Mouse (Mus musculus) urinary bladder, adult 2 months (tissue): ENCODE data around the gene Ms4a13. TPM values are rescaled to one million over a fixed set of nuclear protein-coding genes. Genes with fewer than 3 reads are reported as not detected.
"Not testable (repeated sequence)": the region's sequence is repeated elsewhere in the genome, so short reads cannot be mapped to it uniquely, and the experiment has no call there.

Source experiments
- DNase-seq: peaks from one replicate; pipeline ENCODE4 v3.0.0; 2022; ENCODE audit warnings: low spot score
- polyA plus RNA-seq: library from polyadenylated mRNA; depleted of rRNA; stranded (reverse); fragments of >200 nt; gene quantifications from 2 replicates; pipeline ENCODE4 v1.2.3, GENCODE M21; 2012; rRNA removed

Ms4a13 gene
- polyA plus RNA-seq: not detected in 2 replicates

GRCm38 (mm10) chr19:11196546-11196945, at the start of gene Ms4a13:
Ms4a13 (minus strand) TSS chr19:11196737.
- no peak for DNase-seq

DNA sequence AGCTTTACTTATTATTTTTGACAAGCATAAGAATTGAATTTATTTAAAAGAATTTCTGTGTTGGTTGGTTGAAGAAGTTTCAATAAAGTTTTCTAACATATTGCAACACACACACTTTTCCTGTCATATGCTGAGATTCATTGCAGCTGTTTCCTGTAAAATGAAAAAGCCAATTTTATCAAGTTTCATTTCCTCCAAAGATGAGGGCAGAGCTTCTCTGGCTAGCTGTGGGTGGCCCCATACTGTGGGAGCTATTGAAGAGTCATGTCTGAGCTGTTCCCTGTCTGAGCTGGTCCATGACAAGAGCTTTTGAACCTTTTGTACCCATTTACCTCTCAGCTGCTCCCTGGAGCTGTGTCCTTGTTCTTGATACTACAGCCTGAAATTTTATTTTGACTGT, 47.7 kb upstream of the Ms4a13 start:
- DNase-seq: no peak

GRCm38 (mm10) chr19:11242560-11242959, 46.0 kb upstream of the Ms4a13 start:
- DNase-seq: no peak

DNA sequence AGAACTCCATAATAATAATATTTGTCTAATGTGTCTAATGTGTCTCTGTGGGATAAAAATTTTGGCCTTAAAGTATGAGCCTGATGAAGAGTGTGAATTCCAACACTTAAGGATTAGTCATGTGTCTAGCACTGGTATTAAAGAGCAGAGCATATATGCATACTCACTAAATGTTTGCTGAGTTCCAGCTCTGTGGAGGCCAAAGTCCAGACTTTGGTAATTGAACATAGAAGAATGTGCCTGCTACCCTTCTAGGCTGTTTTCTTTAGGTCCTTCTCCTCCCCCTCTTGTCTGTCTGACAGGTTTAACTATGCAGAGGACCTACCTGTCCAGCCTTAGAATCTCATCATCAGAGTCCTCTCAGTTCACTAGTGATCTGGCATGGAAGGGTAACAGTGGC, 39.3 kb upstream of the Ms4a13 start:
- no peak for DNase-seq

- DNase-seq: no peak
Observed at GRCm38 (mm10) chr19:11234921-11235735, 38.6 kb upstream of the Ms4a13 start.

- DNase-seq: no peak
Observed at GRCm38 (mm10) chr19:11234244-11234643, 37.7 kb upstream of the Ms4a13 start.

- DNase-seq: no peak
Observed at GRCm38 (mm10) chr19:11232348-11232747, 35.8 kb upstream of the Ms4a13 start, which contains the start of gene Ms4a12. Ms4a12 (minus strand) TSS chr19:11232448.

DNA sequence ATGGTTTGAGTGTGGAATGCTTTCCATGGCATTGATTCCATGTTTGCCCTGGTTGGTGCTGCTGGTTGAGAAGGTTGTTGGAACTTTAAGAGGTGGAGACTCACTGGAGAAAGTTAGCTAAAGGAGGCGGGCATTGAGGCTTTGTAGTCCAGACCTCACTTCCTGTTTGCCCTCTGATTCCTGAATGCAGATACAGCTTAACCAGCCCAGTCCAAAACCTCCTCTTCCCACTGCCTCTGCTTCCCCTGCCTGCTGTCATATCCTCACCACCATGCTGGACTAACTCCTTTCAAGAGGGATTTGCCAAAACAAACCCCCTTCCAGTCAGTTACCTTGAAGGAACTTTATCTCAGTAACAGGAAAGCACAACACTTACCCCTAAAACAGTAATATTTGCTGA, 4.0 kb downstream of the Ms4a13 start:
- DNase-seq: no peak

DNA sequence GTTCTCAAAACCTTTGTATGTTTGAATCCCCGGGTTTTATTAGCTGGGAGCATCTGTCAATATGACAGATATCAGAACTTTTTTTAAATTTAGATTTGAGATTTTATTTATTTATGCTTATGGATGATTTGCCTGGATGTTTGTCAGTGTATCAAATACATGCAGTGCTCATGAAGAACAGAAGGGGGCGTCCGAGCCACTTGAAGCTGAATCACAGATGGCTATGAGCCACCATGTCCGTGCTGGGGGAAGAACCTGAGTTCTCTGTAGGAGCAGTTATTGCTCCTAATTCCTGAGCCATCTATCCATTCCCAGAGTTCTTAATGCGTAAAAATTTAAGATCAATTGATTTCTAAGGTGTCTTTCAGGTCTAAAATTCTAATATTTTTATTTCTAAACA, 12.4 kb downstream of the Ms4a13 start:
- no peak for DNase-seq

DNA sequence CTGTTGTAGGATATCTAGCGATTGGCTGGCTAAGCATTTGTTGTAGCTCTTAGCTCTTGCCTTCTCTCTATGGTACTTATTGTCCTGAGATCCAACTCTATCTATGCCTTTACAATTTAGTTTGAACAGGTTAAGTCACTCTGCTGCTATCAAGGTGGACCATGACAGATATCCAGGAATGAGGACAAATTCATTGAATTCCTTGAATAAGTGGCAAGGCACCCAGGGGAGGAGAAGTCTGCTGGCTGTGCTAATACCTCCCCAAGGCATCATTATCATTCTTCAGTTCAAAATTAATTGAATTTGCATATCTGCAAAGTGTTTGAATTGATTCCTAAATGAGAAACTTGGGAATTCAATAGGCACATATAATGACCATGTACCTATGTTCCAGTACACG, 19.1 kb downstream of the Ms4a13 start:
- no peak for DNase-seq

- DNase-seq: no peak
Observed at GRCm38 (mm10) chr19:11165172-11165571, 31.4 kb downstream of the Ms4a13 start, which contains the start of gene 1700025F22Rik. 1700025F22Rik (minus strand) TSS chr19:11165320.

DNA sequence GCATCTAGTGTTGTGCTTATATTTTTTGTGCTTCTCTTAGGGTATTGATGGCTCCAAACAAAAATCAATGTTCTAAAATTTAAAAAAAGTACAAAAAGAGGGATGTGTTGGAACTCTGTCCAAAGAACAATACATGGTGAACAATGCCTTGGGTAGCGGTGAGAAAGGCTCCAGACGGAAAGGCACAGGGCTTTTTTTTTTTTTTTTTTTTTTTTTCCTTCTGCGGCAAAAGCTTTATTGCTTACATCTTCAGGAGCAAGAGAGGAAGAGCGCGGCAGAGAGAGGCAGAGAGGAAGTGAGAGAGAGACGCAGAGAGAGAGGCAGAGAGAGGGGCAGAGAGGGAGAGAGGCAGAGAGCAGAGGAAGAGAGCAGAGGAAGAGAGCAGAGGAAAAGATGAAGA, 38.6 kb downstream of the Ms4a13 start:
- DNase-seq: not testable (repeated sequence)

- DNase-seq: no peak
Observed at GRCm38 (mm10) chr19:11135336-11135735, 61.2 kb downstream of the Ms4a13 start.

DNA sequence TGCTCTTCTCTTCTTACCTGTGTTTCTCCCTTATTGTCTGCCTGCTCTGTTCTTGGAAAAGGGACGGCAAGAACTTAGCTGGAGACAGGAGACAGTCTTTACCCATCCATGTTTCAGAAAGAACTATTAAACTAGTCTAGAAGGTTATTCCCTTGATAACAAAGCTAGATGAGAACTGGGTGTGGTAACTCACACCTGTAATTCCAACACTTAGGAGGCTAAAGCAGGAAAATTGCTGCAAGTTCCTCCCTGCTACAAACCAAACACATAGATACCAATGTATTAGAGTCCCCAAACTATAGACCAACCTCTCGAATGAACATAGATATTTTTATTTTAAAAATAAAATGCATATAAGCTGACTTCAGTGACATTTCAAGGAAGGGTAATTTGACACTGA, 61.7 kb downstream of the Ms4a13 start:
- no peak for DNase-seq

DNA sequence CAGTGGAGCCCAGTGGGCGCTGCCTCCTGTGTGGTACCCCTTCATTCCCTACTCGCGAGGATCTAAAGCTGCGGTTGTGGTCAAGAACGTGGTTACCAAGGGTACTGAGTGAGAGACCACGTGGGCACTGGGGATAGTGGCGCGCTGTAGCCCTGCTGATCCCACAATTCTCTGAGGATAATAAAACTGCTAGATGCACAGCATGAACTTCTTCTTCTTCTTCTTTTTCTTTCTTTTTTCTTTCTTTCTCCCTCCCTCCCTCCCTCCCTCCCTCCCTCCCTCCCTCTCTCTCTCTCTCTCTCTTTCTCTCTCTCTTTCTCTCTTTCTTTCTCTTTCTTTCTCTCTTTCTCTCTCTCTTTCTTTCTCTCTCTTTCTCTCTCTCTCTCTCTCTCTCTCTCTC, 65.8 kb downstream of the Ms4a13 start, which contains the start of gene 1700017D01Rik:
TSS of gene 1700017D01Rik (minus strand) at position 101 of the 400 bp plus-strand sequence.
- not testable (repeated sequence) for DNase-seq

- no peak for DNase-seq
Observed at GRCm38 (mm10) chr19:11129702-11130101, 66.8 kb downstream of the Ms4a13 start.

DNA sequence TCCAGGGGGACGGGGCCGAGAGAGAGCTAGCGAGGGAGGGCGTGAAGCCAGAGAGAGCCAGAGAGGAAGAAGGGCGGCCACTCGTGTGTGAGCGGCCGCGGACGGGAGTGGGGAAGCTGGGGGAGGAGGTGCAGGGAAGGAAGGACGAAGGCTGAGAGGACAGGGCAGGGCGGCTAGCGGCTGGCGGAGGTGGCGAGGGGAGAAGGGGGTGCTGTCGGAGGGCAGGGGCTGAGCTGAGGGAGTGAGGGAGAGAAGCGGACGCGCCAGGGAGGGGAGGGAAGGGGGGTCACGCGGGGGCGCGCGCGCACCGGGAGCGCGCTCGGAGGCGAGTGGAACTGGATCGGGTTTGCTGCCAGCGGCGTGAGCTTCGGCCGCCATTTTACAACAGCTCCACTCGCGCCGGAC, 75.5 kb downstream of the Ms4a13 start:
- not testable (repeated sequence) for DNase-seq

Other genes with a start within 250 kb of the Ms4a13 start
- gene Ccdc86, start 247.5 kb downstream of the Ms4a13 start, polyA plus RNA-seq: 7.3 and 7.9 TPM in 2 replicates
- gene Ms4a10, start 222.1 kb downstream of the Ms4a13 start, polyA plus RNA-seq: 0.06 TPM in 1 of 2 replicates, not detected in the other
- not detected in 2 replicates for gene Ms4a15, start 203.5 kb downstream of the Ms4a13 start, polyA plus RNA-seq
- gene Ms4a18, start 178.7 kb downstream of the Ms4a13 start, polyA plus RNA-seq: not detected in 2 replicates
- gene Ms4a8a, start 115.6 kb downstream of the Ms4a13 start, polyA plus RNA-seq: 1.7 and 2.2 TPM in 2 replicates
- not detected in 2 replicates for gene 1700017D01Rik, start 65.9 kb downstream of the Ms4a13 start, polyA plus RNA-seq
- not detected in 2 replicates for gene 1700025F22Rik, start 31.4 kb downstream of the Ms4a13 start, polyA plus RNA-seq
- gene Ms4a12, start 35.7 kb upstream of the Ms4a13 start, polyA plus RNA-seq: not detected in 2 replicates
- gene Ms4a1, start 69.5 kb upstream of the Ms4a13 start, polyA plus RNA-seq: 0.10 and 0.25 TPM in 2 replicates
- gene Ms4a5, start 87.1 kb upstream of the Ms4a13 start, polyA plus RNA-seq: not detected in 2 replicates
- 1.6 and 2.0 TPM in 2 replicates for gene Ms4a14, start 117.7 kb upstream of the Ms4a13 start, polyA plus RNA-seq
- 11.5 and 16.8 TPM in 2 replicates for gene Ms4a7, start 139.4 kb upstream of the Ms4a13 start, polyA plus RNA-seq
- gene Ms4a4a, start 178.8 kb upstream of the Ms4a13 start, polyA plus RNA-seq: 3.4 and 3.8 TPM in 2 replicates
- 1.5 and 2.5 TPM in 2 replicates for gene Ms4a4c, start 208.0 kb upstream of the Ms4a13 start, polyA plus RNA-seq
- gene Ms4a4b, start 246.8 kb upstream of the Ms4a13 start, polyA plus RNA-seq: 5.0 TPM in 2 replicates